Mouse (Mus musculus): ENCODE results near the gene Klhl30.

GRCm38 (mm10) chr1:91346892-91347291 is 3.9 kb upstream of the Klhl30 start:
- TF ChIP-seq POLR2A (IDR thresholded peaks at IDR 0.05; ENCODE audit: borderline replicate concordance, low read depth, low read length) (no peak), CTCF (IDR thresholded peaks at IDR 0.05; ENCODE audit: low read depth, low read length) (peak; percentile 73)

Measured in bone marrow macrophage, adult 2 months (primary cell).